Comparison of ENCODE assay signal across 7 mouse cellular contexts in genomic region chr11:89301331-89302055, GRCm38 (mm10). TPM values are rescaled to one million over a fixed set of nuclear protein-coding genes. Genes with fewer than 3 reads are reported as not detected.
A peak's percentile ranks its signal among the peaks of the same experiment; 100 is the strongest.
DNase-seq lines count a peak whose midpoint lies in the region; ATAC-seq lines count a peak whose summit lies in the region.

No protein-coding gene starts in this region.

- H3K4me1 ChIP-seq in lung, embryonic 16.5 days (replicated peaks; ENCODE audit: control insufficient read depth, insufficient read depth, low read length) = peaks cover 29% of the 10 kb centered on the region
- H3K4me1 ChIP-seq in midbrain, embryonic 11.5 days (ENCODE audit: control insufficient read depth, insufficient read depth, low read length) = peaks cover 20% of the 10 kb centered on the region
- peaks cover 13% of the 10 kb centered on the region for H3K4me1 ChIP-seq in stomach, embryonic 16.5 days (ENCODE audit: control insufficient read depth, insufficient read depth, low read length)

- H3K9me3 ChIP-seq in lung, embryonic 16.5 days (ENCODE audit: control insufficient read depth, low read length) = peaks cover 2% of the 10 kb centered on the region; the same call in 1 of the 2 replicates
- no peaks in the 10 kb centered on the region for H3K9me3 ChIP-seq in midbrain, embryonic 11.5 days (ENCODE audit: control insufficient read depth, low read length)
- H3K9me3 ChIP-seq in stomach, embryonic 16.5 days (replicated peaks; ENCODE audit: control insufficient read depth, low read length) = peaks cover 4% of the 10 kb centered on the region

- peak overlapping the region; percentile 97 for H3K4me2 ChIP-seq in lung, embryonic 16.5 days (ENCODE audit: low read depth, low read length)
- peak overlapping the region; percentile 86 for H3K4me2 ChIP-seq in midbrain, embryonic 11.5 days
- H3K4me2 ChIP-seq in stomach, embryonic 16.5 days (ENCODE audit: low read depth, low read length) = peak overlapping the region; percentile 87

- H3K4me3 ChIP-seq in lung, embryonic 16.5 days (ENCODE audit: low read length) = peak overlapping the region; percentile 68
- peak overlapping the region; percentile 71 for H3K4me3 ChIP-seq in midbrain, embryonic 11.5 days (ENCODE audit: low read depth, low read length)
- H3K4me3 ChIP-seq in stomach, embryonic 16.5 days (replicated peaks; ENCODE audit: low read length) = peak overlapping the region; percentile 59

- no peak for DNase-seq in lung, postnatal 25 days (ENCODE audit: low spot score)
- DNase-seq in embryo, embryonic 11 days = peak; percentile 62
- peak; percentile 42 to 56 for DNase-seq in kidney, postnatal 4 days
- DNase-seq in midbrain, embryonic 11.5 days (ENCODE audit: low spot score, missing footprints) = peak; percentile 97

- peak overlapping the region; percentile 71 for H3K27ac ChIP-seq in lung, embryonic 16.5 days (ENCODE audit: low read length)
- peak overlapping the region; percentile 84 for H3K27ac ChIP-seq in midbrain, embryonic 11.5 days (ENCODE audit: low read depth, low read length)
- peak overlapping the region; percentile 58 for H3K27ac ChIP-seq in stomach, embryonic 16.5 days (ENCODE audit: low read length)

- H3K27me3 ChIP-seq in lung, embryonic 16.5 days (ENCODE audit: control insufficient read depth, insufficient read depth, low read depth, low read length) = peaks cover 17% of the 10 kb centered on the region
- H3K27me3 ChIP-seq in midbrain, embryonic 11.5 days (ENCODE audit: control insufficient read depth, insufficient read depth, low read length) = peaks cover 6% of the 10 kb centered on the region
- peaks cover 21% of the 10 kb centered on the region for H3K27me3 ChIP-seq in stomach, embryonic 16.5 days (ENCODE audit: control insufficient read depth, insufficient read depth, low read length)

- ATAC-seq in lung, embryonic 16.5 days (ENCODE audit: low read depth) = no peak
- peak; percentile 40 for ATAC-seq in granulocyte monocyte progenitor cell, adult 5-6 weeks (replicated peaks; ENCODE audit: poor library complexity, severe bottlenecking)
- ATAC-seq in midbrain, embryonic 11.5 days (ENCODE audit: low FRiP score) = 0 out of 2 replicates have a peak, but pooled peaks have one; percentile 1
- ATAC-seq in stomach, embryonic 16.5 days (ENCODE audit: insufficient read depth, low FRiP score) = no peak; the same call in 1 of the 2 replicates

- H3K9ac ChIP-seq in lung, embryonic 16.5 days (ENCODE audit: low read length) = peak overlapping the region; percentile 68
- peak overlapping the region; percentile 78 for H3K9ac ChIP-seq in midbrain, embryonic 11.5 days (ENCODE audit: low read length)
- peak overlapping the region; percentile 72 for H3K9ac ChIP-seq in stomach, embryonic 16.5 days (ENCODE audit: low read length)

- no peaks in the 10 kb centered on the region for H3K36me3 ChIP-seq in lung, embryonic 16.5 days (ENCODE audit: control insufficient read depth, insufficient read depth, low read length)
- H3K36me3 ChIP-seq in midbrain, embryonic 11.5 days (ENCODE audit: control insufficient read depth, insufficient read depth, low read length) = no peaks in the 10 kb centered on the region
- H3K36me3 ChIP-seq in stomach, embryonic 16.5 days (ENCODE audit: control insufficient read depth, insufficient read depth, low read length) = no peaks in the 10 kb centered on the region

- WGBS in lung, embryonic 16.5 days = 1% methylated on average over 51 of the region's 53 CpGs
- under 1% methylated on average over 52 of the region's 53 CpGs for WGBS in midbrain, embryonic 11.5 days
- 1% methylated on average over 52 of the region's 53 CpGs for whole genome bisulfite sequencing in stomach, embryonic 16.5 days

RNA-seq across cellular contexts. Expression of gene Nog, which starts 0.6 kb away (rescaled TPM):
- polyA plus RNA-seq in lung, embryonic 16.5 days (2015; fragmentation: Nextera tagmentation; extraction: Ambion mirVana) = 1.0 and 1.3 TPM in 2 replicates
- not detected in 2 replicates for total RNA-seq in granulocyte monocyte progenitor cell, adult 5-6 weeks (2014; fragmentation: Nextera tagmentation)
- not detected in 2 replicates for total RNA-seq in granulocyte monocyte progenitor cell, adult 5-6 weeks (2017)
- polyA plus RNA-seq in midbrain, embryonic 11.5 days (2014; fragmentation: Nextera tagmentation; extraction: Ambion mirVana) = 5.0 and 6.1 TPM in 2 replicates
- polyA plus RNA-seq in stomach, embryonic 16.5 days (2015; fragmentation: Nextera tagmentation; extraction: Ambion mirVana) = 0.52 and 1.1 TPM in 2 replicates

Comparison
In these comparisons a context has a peak if more than half of its experiments do, and no peak if none do; other contexts are left out.
1. ATAC-seq: peak in granulocyte monocyte progenitor cell, adult 5-6 weeks (single experiment) and midbrain, embryonic 11.5 days (single experiment); none in lung, embryonic 16.5 days (single experiment) and stomach, embryonic 16.5 days (single experiment).
2. Peak in every context shown above with its lines, with median percentiles within 50 percentile points of each other: H3K27ac ChIP-seq, H3K4me2 ChIP-seq, H3K4me3 ChIP-seq and H3K9ac ChIP-seq.